Mouse (Mus musculus) fat pad, adult 2 months (tissue): ENCODE data around the gene Dynlrb2.

Experiments used
- DNase-seq: peaks from one replicate; pipeline ENCODE4 v3.0.0-alpha.2; 2011; ENCODE audit warnings: low read depth, low spot score; ENCODE audit errors: extremely low read depth

Dynlrb2 gene

DNA sequence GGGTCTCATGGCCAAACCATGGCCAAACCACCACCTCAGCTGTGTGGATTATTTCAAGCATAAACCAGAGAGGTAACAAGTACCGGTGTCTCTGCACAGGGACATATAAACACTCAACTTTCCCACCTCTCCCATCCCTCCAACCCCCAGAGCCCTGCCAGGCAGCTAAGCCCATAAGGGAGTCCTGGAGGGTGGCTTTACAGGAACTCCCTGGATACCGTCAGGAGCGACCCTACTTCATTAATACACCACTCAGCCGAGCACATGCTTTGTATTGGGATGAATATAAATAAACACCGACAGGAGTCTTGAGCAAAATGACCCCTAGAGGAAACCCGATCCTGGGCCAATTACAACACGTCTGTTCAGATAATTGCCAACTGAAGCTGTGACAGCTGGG lies 34.0 kb downstream of the Dynlrb2 start:
- DNase-seq = no peak

DNA sequence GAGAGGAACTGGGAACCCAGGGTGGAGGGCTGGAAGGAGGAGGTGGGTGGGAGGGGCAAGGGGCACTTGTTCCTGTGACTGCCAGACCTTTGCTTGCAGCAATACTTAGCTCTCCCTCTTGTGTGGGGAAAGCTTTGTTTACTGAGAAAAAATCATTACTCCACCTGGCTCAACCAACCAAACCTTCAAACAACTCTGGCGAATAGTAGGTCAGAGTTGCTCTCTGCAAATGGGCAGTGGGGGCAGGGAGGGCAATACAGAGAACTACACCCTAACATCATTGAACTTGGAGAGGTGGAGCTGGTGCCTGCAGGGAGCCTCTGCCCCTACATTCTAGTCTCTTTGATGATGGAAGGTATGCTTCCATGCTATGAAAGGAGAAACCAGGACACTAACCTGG lies 35.4 kb downstream of the Dynlrb2 start:
- DNase-seq = no peak

DNA sequence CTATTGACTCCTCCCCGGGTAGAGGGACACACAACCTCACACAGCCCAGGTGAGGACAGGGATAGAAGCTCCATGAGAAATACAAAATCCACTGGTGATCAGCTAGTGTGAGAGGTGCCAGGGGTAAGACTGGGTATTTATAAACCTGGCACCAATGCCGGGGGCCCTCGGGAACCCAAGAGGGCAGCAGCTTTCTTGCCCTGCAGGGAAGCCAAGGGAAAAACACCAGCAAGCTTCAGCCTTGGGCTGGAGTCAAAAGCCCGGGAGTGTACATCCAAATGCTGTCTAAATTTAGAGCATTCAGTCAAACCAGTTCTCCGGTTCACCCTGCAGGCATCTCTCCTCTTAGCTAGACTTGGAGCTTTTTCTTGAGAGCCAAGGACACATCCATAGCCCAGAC lies 38.1 kb downstream of the Dynlrb2 start:
- no peak for DNase-seq

DNA sequence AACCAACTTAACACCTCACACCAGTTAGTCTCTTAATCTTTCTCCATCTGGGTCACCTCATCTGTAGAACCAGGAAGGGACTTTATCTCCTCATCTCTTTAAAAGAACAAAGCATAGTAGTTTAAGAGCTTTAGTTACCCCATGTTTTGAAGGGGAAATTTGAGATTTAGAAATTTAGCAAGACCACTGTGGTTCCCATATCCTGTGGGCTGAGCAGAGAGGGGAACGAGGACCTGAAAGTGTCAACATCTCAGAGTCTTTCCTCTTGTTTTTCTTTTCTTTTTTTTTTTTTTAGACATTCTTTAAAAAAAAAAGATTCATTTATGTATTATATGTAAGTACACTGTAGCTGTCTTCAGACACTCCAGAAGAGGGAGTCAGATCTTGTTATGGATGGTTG lies 38.6 kb downstream of the Dynlrb2 start:
- DNase-seq = no peak

GRCm38 (mm10) chr8:116552255-116552654 lies 47.5 kb downstream of the Dynlrb2 start:
- DNase-seq = peak; percentile 36

DNA sequence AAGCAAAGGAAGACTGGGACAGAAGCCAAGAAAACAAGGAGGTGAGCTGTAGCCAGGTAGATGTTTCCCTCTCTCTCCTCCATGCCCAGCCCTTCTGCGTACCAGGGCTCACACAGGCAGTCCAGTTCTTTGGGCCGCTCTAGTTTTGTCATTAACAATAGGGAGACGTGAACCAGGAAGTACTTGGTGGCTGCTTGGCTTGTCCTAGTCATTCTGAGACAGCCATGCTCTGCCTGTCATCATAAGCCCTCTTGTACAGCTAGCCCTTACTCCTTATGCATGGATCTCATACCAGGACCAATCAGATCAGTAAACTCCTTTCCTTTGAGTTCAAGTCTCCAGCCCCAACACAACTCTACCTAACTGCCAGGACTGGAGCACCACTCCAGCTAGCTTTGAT lies 48.0 kb downstream of the Dynlrb2 start:
- DNase-seq = no peak
